Mouse (Mus musculus): ENCODE data around the gene C130050O18Rik.

- TF ChIP-seq CTCF (IDR thresholded peaks at IDR 0.05; ENCODE audit: control insufficient read depth, insufficient read depth, insufficient replicate concordance, low read depth, low read length) (no peak), POLR2A (IDR thresholded peaks at IDR 0.05; ENCODE audit: control insufficient read depth, low read depth, low read length) (no peak)
Observed at GRCm38 (mm10) chr5:139397359-139397916, 7.6 kb upstream of the C130050O18Rik start.

Data from testis, adult 2 months (tissue).